Mouse (Mus musculus) MEL (cell line): ENCODE results near the gene Trim43a. TPM values are rescaled to one million over a fixed set of nuclear protein-coding genes. Genes with fewer than 3 reads are reported as not detected.

Experiments used
- DNase-seq: peaks from one replicate; pipeline ENCODE4 v3.0.0; 2011; ENCODE audit warnings: low read depth, low spot score
- H3K27ac ChIP-seq: 2 replicates; pipeline ENCODE4 v1.5.1; 2012; ENCODE audit warnings: low read depth, mild to moderate bottlenecking, control low read depth, low read length, moderate library complexity; ENCODE audit not compliant: control insufficient read depth
- H3K27me3 ChIP-seq, 2 experiments: fragments of 150-350 bp in 1 of 2; sonication (generic) in 1 of 2; 2 replicates each; pipeline ENCODE4 v1.6.1; 2012; ENCODE audit warnings: low read length in 2 of 2, mild to moderate bottlenecking in 2 of 2, improper control_type of control experiment in 1 of 2, moderate library complexity in 1 of 2; ENCODE audit not compliant: insufficient read depth in 2 of 2, control insufficient read depth in 1 of 2
- H3K36me3 ChIP-seq, 2 experiments: 2 replicates each; pipeline ENCODE4 v1.6.1; 2012 to 2014; ENCODE audit warnings: low read length in 2 of 2, improper control_type of control experiment in 1 of 2, inconsistent platforms in 1 of 2, mild to moderate bottlenecking in 1 of 2; ENCODE audit not compliant: insufficient read depth in 2 of 2, control insufficient read depth in 1 of 2
- H3K4me1 ChIP-seq, 2 experiments: fragments of 150-350 bp in 1 of 2; sonication (generic) in 1 of 2; 2 replicates each; pipeline ENCODE4 v1.6.1; 2012; ENCODE audit warnings: low read length in 2 of 2, improper control_type of control experiment in 1 of 2, mild to moderate bottlenecking in 1 of 2; ENCODE audit not compliant: insufficient read depth in 2 of 2, control insufficient read depth in 1 of 2
- H3K4me3 ChIP-seq, 2 experiments: fragments of 150-350 bp in 1 of 2; sonication (generic) in 1 of 2; 2 replicates each; pipeline ENCODE4 v1.5.1; 2012; ENCODE audit warnings: low read depth in 2 of 2, low read length in 2 of 2, mild to moderate bottlenecking in 2 of 2, moderate library complexity in 2 of 2, control low read depth in 1 of 2, improper control_type of control experiment in 1 of 2; ENCODE audit not compliant: control insufficient read depth in 1 of 2, insufficient read depth in 1 of 2
- H3K79me2 ChIP-seq: 2 replicates; pipeline ENCODE4 v1.6.1; 2012; ENCODE audit warnings: mild to moderate bottlenecking, low read length, moderate library complexity; ENCODE audit not compliant: control insufficient read depth, poor library complexity, insufficient read depth
- H3K9ac ChIP-seq: 2 replicates; pipeline ENCODE4 v1.6.1; 2012; ENCODE audit warnings: low read depth, mild to moderate bottlenecking, control low read depth, low read length, moderate library complexity; ENCODE audit not compliant: control insufficient read depth, poor library complexity, severe bottlenecking
- H3K9me3 ChIP-seq: fragments of 150-350 bp; sonication (generic); replicated peaks from 2 replicates; pipeline ENCODE4 v1.6.1; 2012; ENCODE audit warnings: mild to moderate bottlenecking, low read length, improper control_type of control experiment, moderate library complexity; ENCODE audit not compliant: insufficient read depth
- BHLHE40 ChIP-seq: IDR thresholded peaks from 2 replicates; pipeline ENCODE4 v1.6.1; 2012; ENCODE audit warnings: low read depth, mild to moderate bottlenecking, inconsistent platforms, low read length, improper control_type of control experiment, borderline replicate concordance
- CHD1 ChIP-seq: IDR thresholded peaks from 2 replicates; pipeline ENCODE4 v1.6.1; 2012; ENCODE audit warnings: low read depth, mild to moderate bottlenecking, inconsistent platforms, low read length, improper control_type of control experiment
- CTCF ChIP-seq, 3 experiments: IDR thresholded peaks in 2 of 3; conservative IDR thresholded peaks in 1 of 3; 2 replicates each; pipeline ENCODE4 v1.5.1; 2011 to 2012; ENCODE audit warnings: low read length in 3 of 3, low read depth in 2 of 3, mild to moderate bottlenecking in 2 of 3, improper control_type of control experiment in 1 of 3, inconsistent platforms in 1 of 3, mixed read lengths in 1 of 3, moderate library complexity in 1 of 3; ENCODE audit not compliant: control insufficient read depth in 1 of 3, insufficient read depth in 1 of 3, poor library complexity in 1 of 3, severe bottlenecking in 1 of 3
- E2F4 ChIP-seq: IDR thresholded peaks from 2 replicates; pipeline ENCODE4 v1.6.1; 2011; ENCODE audit warnings: low read depth, low read length, improper control_type of control experiment, borderline replicate concordance
- ELF1 ChIP-seq: IDR thresholded peaks from 2 replicates; pipeline ENCODE4 v1.6.1; 2014; ENCODE audit warnings: low read depth, mild to moderate bottlenecking, inconsistent platforms, low read length, improper control_type of control experiment, moderate library complexity
- GABPA ChIP-seq: IDR thresholded peaks from 2 replicates; pipeline ENCODE4 v1.6.1; 2012; ENCODE audit warnings: low read depth, mild to moderate bottlenecking, inconsistent platforms, low read length, improper control_type of control experiment, moderate library complexity
- GATA1 ChIP-seq: IDR thresholded peaks from 2 replicates; pipeline ENCODE4 v1.6.1; 2011; ENCODE audit warnings: low read depth, low read length, improper control_type of control experiment
- HCFC1 ChIP-seq: IDR thresholded peaks from 2 replicates; pipeline ENCODE4 v1.6.1; 2012; ENCODE audit warnings: low read depth, mild to moderate bottlenecking, inconsistent platforms, low read length, improper control_type of control experiment, moderate library complexity
- JUND ChIP-seq: IDR thresholded peaks from 2 replicates; pipeline ENCODE4 v1.6.1; 2011; ENCODE audit warnings: low read depth, mild to moderate bottlenecking, improper control_type of control experiment, low read length
- MAX ChIP-seq: IDR thresholded peaks from 2 replicates; pipeline ENCODE4 v1.6.1; 2011; ENCODE audit warnings: low read length, improper control_type of control experiment
- MAZ ChIP-seq: IDR thresholded peaks from 2 replicates; pipeline ENCODE4 v1.6.1; 2012; ENCODE audit warnings: low read depth, mild to moderate bottlenecking, inconsistent platforms, low read length, improper control_type of control experiment
- MEF2A ChIP-seq: IDR thresholded peaks from 2 replicates; pipeline ENCODE4 v1.6.1; 2014; ENCODE audit warnings: low read depth, mild to moderate bottlenecking, inconsistent platforms, low read length, improper control_type of control experiment; ENCODE audit not compliant: poor library complexity, insufficient replicate concordance, severe bottlenecking; ENCODE audit errors: extremely low read depth
- MXI1 ChIP-seq: IDR thresholded peaks from 2 replicates; pipeline ENCODE4 v1.6.1; 2011; ENCODE audit warnings: mild to moderate bottlenecking, low read depth, low read length, improper control_type of control experiment
- MYB ChIP-seq: IDR thresholded peaks from 2 replicates; pipeline ENCODE4 v1.6.1; 2011; ENCODE audit warnings: mild to moderate bottlenecking, low read depth, low read length, improper control_type of control experiment
- MYC ChIP-seq: IDR thresholded peaks from 2 replicates; pipeline ENCODE4 v1.6.1; 2011; ENCODE audit warnings: low read depth, mild to moderate bottlenecking, low read length, improper control_type of control experiment, moderate library complexity
- POLR2AphosphoS2 ChIP-seq: IDR thresholded peaks from 2 replicates; pipeline ENCODE4 v1.6.1; 2011; ENCODE audit warnings: low read length, improper control_type of control experiment
- POLR2AphosphoS5 ChIP-seq: IDR thresholded peaks from 2 replicates; pipeline ENCODE4 v1.6.1; 2012; ENCODE audit warnings: low read depth, borderline replicate concordance, mild to moderate bottlenecking, inconsistent platforms, low read length, moderate library complexity, mixed read lengths
- RAD21 ChIP-seq: IDR thresholded peaks from 2 replicates; pipeline ENCODE4 v1.6.1; 2011; ENCODE audit warnings: mild to moderate bottlenecking, low read depth, low read length, improper control_type of control experiment
- RCOR1 ChIP-seq: IDR thresholded peaks from 2 replicates; pipeline ENCODE4 v1.6.1; 2012; ENCODE audit warnings: low read depth, mild to moderate bottlenecking, inconsistent platforms, low read length, improper control_type of control experiment
- SMC3 ChIP-seq: IDR thresholded peaks from 2 replicates; pipeline ENCODE4 v1.6.1; 2011; ENCODE audit warnings: low read depth, low read length, improper control_type of control experiment
- TAL1 ChIP-seq: IDR thresholded peaks from 2 replicates; pipeline ENCODE4 v1.6.1; 2012; ENCODE audit warnings: mild to moderate bottlenecking, inconsistent platforms, low read length, moderate library complexity, mixed read lengths
- UBTF ChIP-seq: IDR thresholded peaks from 2 replicates; pipeline ENCODE4 v1.6.1; 2012; ENCODE audit warnings: low read depth, mild to moderate bottlenecking, inconsistent platforms, low read length, improper control_type of control experiment, moderate library complexity, borderline replicate concordance; ENCODE audit not compliant: insufficient read depth
- USF1 ChIP-seq: IDR thresholded peaks from 2 replicates; pipeline ENCODE4 v1.6.1; 2014; ENCODE audit warnings: low read depth, mild to moderate bottlenecking, inconsistent platforms, low read length, improper control_type of control experiment, moderate library complexity
- USF2 ChIP-seq, 2 experiments: IDR thresholded peaks; 2 replicates each; pipeline ENCODE4 v1.6.1; 2011 to 2012; ENCODE audit warnings: improper control_type of control experiment in 2 of 2, low read length in 2 of 2, borderline replicate concordance in 1 of 2, inconsistent platforms in 1 of 2, low read depth in 1 of 2, mild to moderate bottlenecking in 1 of 2; ENCODE audit not compliant: insufficient read depth in 1 of 2
- ZC3H11A ChIP-seq: IDR thresholded peaks from 2 replicates; pipeline ENCODE4 v1.6.1; 2012; ENCODE audit warnings: low read depth, mild to moderate bottlenecking, inconsistent platforms, low read length, improper control_type of control experiment
- ZNF384 ChIP-seq: IDR thresholded peaks from 2 replicates; pipeline ENCODE4 v1.6.1; 2012; ENCODE audit warnings: low read depth, mild to moderate bottlenecking, inconsistent platforms, low read length, improper control_type of control experiment
- polyA plus RNA-seq, 2 experiments: library from polyadenylated mRNA; stranded (reverse) in 1 of 2; unstranded in 1 of 2; fragments of >175 nt in 1 of 2; fragments of >200 nt in 1 of 2; gene quantifications; 2 replicates each; pipeline versions ENCODE4 v1.2.1 to v1.2.4; 2012; ENCODE audit warnings: low replicate concordance in 2 of 2, low read depth in 1 of 2; ENCODE audit not compliant: insufficient read length in 2 of 2, insufficient read depth in 1 of 2, missing spikeins in 1 of 2
- total RNA-seq: library from RNA; depleted of rRNA; stranded (reverse); fragments of 300-350 nt; gene quantifications from 2 replicates; pipeline ENCODE4 v1.2.3, GENCODE M21; 2012

The Trim43a gene
- total and polyA plus RNA-seq, 3 experiments: not detected

DNA sequence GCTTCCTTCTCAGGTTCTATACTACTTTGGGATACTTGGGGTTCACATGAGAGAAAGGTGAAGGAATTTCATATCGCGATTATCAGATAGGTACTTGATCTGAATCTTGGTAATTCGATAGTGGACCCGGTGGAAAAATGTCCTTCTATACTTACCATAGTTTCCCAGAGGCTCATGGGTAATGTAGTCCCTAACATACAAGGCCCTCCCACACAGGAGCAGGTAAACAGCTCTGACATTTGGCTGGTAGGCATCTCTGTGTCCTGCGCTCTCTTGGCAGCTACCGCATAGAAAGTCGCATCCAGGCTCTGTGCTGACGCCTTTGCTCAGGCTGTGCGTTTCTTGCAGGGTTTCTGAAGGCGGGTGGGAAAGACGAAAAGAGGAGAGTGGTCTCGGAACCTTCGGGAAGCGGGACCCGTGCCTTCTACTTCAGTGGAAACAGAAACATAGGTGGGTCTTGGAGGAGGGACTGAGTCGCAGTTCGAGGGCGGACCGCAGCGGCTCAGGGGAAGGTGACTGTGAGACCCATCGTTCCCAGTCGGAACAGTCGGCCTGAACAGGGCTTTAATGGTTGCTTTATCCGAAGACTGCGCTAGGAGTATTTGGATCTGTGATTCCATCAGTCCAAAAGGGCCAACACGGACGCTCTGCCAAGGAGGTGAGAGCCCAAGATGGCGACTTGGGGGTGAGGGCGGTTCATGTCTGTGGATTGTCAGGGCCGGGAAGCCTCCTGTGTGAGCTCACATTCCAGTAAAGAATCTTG, 32.7 kb upstream of the Trim43a start, which contains the start of gene Zfp949 (continued):
- TF ChIP-seq USF2 (IDR thresholded peaks at IDR 0.05; ENCODE audit: borderline replicate concordance in 1 of 2, insufficient read depth in 1 of 2, low read depth in 1 of 2, low read length in 2 of 2) (no peak), ZNF384 (0 out of 2 replicates have a peak, but pooled peaks have one; percentile 41), SMC3 (no peak), HCFC1 (peak; percentile 100), MXI1 (peak; percentile 85)

DNA sequence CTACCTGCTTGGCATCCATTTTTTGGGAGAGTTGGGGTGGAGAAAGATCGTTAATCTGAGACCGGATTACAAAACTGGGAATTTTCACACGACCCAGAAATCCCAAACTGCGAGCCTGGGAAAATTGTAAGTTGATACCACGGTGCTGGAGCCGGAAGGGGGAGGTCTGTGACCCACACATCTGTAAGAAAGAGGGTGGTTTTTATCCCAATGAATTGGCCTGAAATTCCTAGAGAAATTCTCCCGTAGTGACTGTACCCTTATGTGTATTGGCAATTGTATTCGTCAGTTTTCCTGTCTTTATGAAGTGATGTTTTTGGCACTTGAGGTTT, 32.1 kb upstream of the Trim43a start:
- H3K4me3 ChIP-seq: peak overlapping the region; percentile 72 to 93
- DNase-seq: no peak
- H3K9ac ChIP-seq: peak overlapping the region; percentile 72
- H3K79me2 ChIP-seq: peaks cover 6% of the 10 kb centered on the region
- H3K27ac ChIP-seq: peak overlapping the region; percentile 46
- H3K4me1 ChIP-seq: peaks cover 0 to 3% of the 10 kb centered on the region in 2 experiments; a peak in 1 of 4 replicates
- H3K27me3 ChIP-seq: no peaks in the 10 kb centered on the region
- TF ChIP-seq GATA1 (no peak), CHD1 (no peak), ZC3H11A (no peak), ELF1 (no peak), JUND (no peak), E2F4 (no peak), TAL1 (no peak), MAX (no peak), POLR2AphosphoS5 (no peak), UBTF (no peak), POLR2AphosphoS2 (no peak), RCOR1 (no peak)
- H3K36me3 ChIP-seq: peaks cover 0 to 7% of the 10 kb centered on the region in 2 experiments; a peak in 1 of 4 replicates
- no peaks in the 10 kb centered on the region for H3K9me3 ChIP-seq

DNA sequence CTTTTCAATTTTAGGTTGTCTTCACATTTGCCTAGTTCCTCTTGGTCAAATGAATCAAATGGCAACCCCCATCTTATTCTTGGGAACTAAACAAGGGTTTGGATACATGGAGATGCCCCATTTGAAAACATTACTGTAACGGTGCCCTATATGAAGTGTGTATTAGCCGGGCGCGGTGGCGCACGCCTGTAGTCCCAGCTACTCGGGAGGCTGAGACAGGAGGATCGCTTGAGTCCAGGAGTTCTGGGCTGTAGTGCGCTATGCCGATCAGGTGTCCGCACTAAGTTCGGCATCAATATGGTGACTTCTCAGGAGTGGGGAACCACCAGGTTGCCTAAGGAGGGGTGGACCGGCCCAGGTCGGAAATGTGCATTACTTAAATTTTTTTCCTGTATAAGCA, 27.6 kb upstream of the Trim43a start:
- Histone ChIP-seq H3K27me3 (no peaks in the 10 kb centered on the region), H3K9ac (no peak overlapping the region), H3K36me3 (peaks cover 2 to 7% of the 10 kb centered on the region in 2 experiments; a peak in 3 of 4 replicates), H3K4me3 (no peak overlapping the region), H3K9me3 (no peaks in the 10 kb centered on the region), H3K79me2 (peaks cover 5% of the 10 kb centered on the region), H3K27ac (no peak overlapping the region), H3K4me1 (peaks cover 0 to 3% of the 10 kb centered on the region in 2 experiments; a peak in 1 of 4 replicates)
- no peak for DNase-seq
- TF ChIP-seq SMC3 (no peak), GABPA (no peak), BHLHE40 (no peak), CTCF (IDR thresholded peaks at IDR 0.05 in 2 of 3, conservative IDR thresholded peaks at IDR 0.05 in 1 of 3; ENCODE audit: control insufficient read depth in 1 of 3, insufficient read depth in 1 of 3, low read depth in 2 of 3, low read length in 3 of 3, poor library complexity in 1 of 3, severe bottlenecking in 1 of 3) (no peak), POLR2AphosphoS2 (no peak), MYC (no peak), HCFC1 (no peak), MAX (no peak), USF1 (no peak), MAZ (no peak), JUND (no peak), USF2 (IDR thresholded peaks at IDR 0.05; ENCODE audit: borderline replicate concordance in 1 of 2, insufficient read depth in 1 of 2, low read depth in 1 of 2, low read length in 2 of 2) (no peak), ZNF384 (no peak), ZC3H11A (no peak), UBTF (no peak), MYB (no peak), RAD21 (no peak), MEF2A (no peak)
